Mouse (Mus musculus): ENCODE measurements at regions not wholly inside any gene's neighbourhood (a gene's known extent, or its start where the extent isn't known, plus 50 kb on each side); places are given as distances from the start of the nearest gene placed in this dataset.

DNA sequence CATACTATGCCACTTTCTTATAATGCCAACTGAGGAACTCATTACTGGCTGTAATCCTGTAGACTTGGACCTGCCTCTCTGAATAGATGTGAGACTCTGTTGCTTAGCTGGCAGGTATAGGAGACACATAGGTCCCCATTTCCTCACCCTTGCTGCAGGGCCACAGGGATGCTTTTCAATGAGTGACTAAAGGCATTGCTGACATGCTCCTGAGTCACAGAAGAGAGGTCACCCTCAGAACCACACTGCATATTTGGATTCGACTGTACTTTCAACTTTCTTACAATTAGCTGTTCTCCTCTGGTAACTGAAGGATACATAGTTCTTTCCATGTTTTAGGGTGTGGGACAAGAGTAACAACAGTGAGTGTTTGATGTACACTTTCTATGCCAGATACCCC, 55.2 kb upstream of the Trabd2b start:
- peak; percentile 21 to 62 for DNase-seq (ENCODE audit: inconsistent age in 2 of 2, low spot score in 1 of 2)

DNA sequence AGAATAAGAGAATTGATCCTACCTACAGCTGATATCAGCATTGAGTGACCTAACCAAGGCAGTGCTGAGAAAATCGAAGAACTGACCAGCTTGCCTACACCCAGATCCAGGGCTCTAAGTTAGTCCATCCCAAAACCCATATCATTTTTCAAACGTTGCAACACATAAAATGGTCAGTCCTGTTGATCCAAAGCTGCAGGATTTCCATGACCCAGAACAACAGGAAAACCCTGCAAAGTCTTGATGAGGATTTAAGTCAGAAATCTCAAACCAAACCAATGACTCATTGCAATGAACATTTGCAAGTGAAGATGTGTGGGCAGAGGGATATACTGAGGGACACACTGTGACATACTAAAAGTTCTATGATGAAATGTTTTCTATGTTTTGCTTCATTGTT, 53.5 kb upstream of the Trabd2b start:
- DNase-seq (ENCODE audit: inconsistent age in 2 of 2, low spot score in 1 of 2): no peak

Data from adrenal gland, adult (tissue).